Mouse (Mus musculus) urinary bladder, postnatal 14 days (tissue): ENCODE results near the gene Srsf9.
"Not testable (repeated sequence)": the region's sequence is repeated elsewhere in the genome, so short reads cannot be mapped to it uniquely, and the experiment has no call there.

Experiments used
- DNase-seq: peaks from one replicate; pipeline ENCODE4 v3.0.0; 2021; ENCODE audit warnings: low spot score

Gene Srsf9

DNA sequence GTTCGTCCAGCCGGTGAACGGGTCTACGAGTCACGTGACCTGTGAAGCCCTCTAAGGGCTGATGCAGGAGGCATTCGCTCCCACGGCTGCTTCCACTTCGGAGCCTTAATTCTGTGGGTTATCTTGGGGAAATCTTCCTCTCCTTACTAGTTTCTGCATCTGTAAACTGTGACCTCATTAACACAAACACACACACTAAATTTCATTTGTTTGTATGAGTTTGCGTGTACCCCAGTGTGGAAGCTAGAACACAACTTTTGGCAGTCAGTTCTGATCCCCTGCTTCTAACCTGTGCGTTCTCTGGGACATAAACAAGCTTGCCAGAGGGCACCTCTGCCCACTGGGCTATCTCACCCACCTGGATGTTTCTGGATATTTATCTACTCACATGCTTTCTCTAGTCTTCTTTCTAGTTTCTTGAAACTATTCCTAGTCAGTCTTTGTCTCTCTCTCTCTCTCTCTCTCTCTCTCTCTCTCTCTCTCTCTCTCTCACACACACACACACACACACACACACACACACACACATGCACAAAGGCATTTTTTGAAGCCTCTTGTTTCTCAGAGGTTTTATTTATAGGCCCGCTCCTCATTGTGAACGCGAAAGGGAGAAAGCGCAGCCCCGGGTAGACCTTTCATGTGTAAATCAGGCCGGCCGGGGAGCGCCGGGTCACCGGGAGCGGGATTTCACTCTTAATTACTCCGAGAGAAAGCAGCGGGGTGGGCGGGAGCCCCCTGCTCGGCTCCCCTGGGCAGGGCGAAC, 46.6 kb downstream of the Srsf9 start:
- DNase-seq = no peak

DNA sequence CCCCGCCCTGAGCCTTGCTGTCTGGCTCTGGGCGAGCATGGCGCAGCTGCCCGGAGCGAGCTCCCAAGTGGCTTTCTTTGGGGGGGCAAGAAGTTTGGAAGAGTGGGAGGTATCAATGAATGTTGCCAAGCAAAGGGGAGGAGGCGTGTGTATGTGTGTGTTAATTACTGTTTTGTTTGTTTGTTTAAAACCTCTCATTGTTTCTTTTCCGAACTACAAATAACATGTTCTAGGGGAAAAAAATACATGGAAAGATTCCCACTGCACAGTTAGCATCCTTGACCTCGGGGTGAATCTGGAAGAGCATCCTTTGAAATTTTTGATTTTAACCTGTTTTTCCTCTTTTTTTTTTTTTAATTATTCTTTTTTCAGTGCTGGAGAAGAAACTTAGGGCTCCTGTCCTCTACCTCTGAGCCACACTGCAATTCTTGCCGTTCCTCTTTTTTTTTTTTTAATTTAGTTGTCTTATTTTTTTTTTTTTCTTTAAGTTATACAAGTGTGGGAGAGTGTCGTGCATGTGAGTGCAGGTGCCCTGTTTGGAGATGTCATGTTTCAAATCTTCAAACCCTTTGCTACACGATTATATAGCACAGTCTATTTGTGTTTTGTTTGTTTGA, 47.3 kb downstream of the Srsf9 start:
- DNase-seq = no peak

DNA sequence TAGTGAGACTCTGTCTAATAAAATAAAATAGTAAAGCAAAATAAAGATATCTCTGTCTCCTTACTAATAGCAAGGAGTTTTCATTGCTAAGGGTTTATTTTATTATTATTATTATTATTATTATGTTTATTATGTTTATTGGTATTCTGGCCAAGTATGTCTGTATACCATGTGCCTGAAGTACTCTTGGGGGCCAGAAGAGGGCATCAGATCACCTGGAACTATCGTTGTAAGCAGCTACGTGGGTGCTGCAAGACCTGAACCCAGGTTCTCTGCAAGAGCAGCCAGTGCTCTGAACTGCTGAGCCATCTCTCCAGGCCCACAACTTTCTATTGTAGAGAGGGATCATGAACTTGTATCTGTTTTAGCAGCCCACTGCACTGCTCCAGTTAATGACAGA, 48.5 kb downstream of the Srsf9 start:
- DNase-seq = no peak

DNA sequence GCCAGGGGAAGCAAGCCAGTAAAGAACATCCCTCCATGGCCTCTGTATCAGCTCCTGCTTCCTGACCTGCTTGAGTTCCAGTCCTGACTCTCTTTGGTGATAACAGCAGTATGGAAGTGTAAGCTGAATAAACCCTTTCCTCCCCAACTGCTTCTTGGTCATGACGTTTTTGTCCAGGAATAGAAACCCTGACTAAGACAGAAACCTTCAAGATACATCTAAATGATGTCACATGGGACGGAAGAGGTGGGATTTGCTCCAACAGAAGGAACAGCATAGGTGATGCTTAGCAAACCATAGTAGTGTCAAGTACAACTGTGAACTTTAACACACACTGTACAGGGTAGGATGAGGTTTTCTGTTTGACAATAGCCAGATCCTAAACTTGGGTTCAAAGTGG, 51.9 kb downstream of the Srsf9 start:
- DNase-seq = not testable (repeated sequence)
